8 mouse cellular contexts compared by ENCODE assay signal in genomic region chr12:103348506-103348905, GRCm38 (mm10). TPM values are rescaled to one million over a fixed set of nuclear protein-coding genes. Genes with fewer than 3 reads are reported as not detected.
DNase-seq lines count a peak whose midpoint lies in the region; ATAC-seq and TF ChIP-seq lines count a peak whose summit lies in the region.

No protein-coding gene starts in this region.

- peaks cover 38% of the 10 kb centered on the region for H3K36me3 ChIP-seq in heart, postnatal 0 days (replicated peaks; ENCODE audit: control insufficient read depth, insufficient read depth, low read length)
- no peaks in the 10 kb centered on the region for H3K36me3 ChIP-seq in liver, embryonic 16.5 days (ENCODE audit: control insufficient read depth, insufficient read depth)
- no peaks in the 10 kb centered on the region for H3K36me3 ChIP-seq in neural tube, embryonic 14.5 days (ENCODE audit: control insufficient read depth, insufficient read depth, low read length)

- H3K9ac ChIP-seq in heart, postnatal 0 days (replicated peaks; ENCODE audit: low read depth, low read length) = no peak overlapping the region
- no peak overlapping the region for H3K9ac ChIP-seq in liver, embryonic 16.5 days (ENCODE audit: low read depth, low read length)
- H3K9ac ChIP-seq in neural tube, embryonic 14.5 days (replicated peaks; ENCODE audit: low read depth, low read length) = no peak overlapping the region

- ATAC-seq in CD4-positive, CD25-positive, alpha-beta regulatory T cell, adult 4 months = peak; percentile 70
- peak; percentile 27 for ATAC-seq in heart, postnatal 0 days (ENCODE audit: insufficient read depth, low read depth)
- peak; percentile 39 for ATAC-seq in liver, embryonic 16.5 days (ENCODE audit: low read depth)
- peak; percentile 63; the same call in 1 of the 2 replicates for ATAC-seq in neural tube, embryonic 14.5 days (ENCODE audit: low read depth)

- H3K27me3 ChIP-seq in heart, postnatal 0 days (ENCODE audit: control insufficient read depth, insufficient read depth, low read length) = no peaks in the 10 kb centered on the region
- no peaks in the 10 kb centered on the region for H3K27me3 ChIP-seq in liver, embryonic 16.5 days (ENCODE audit: control insufficient read depth, insufficient read depth, low read depth, low read length)
- H3K27me3 ChIP-seq in neural tube, embryonic 14.5 days (ENCODE audit: control insufficient read depth, insufficient read depth, low read length) = no peaks in the 10 kb centered on the region

- peak; percentile 94 for TF ChIP-seq CTCF in heart, postnatal 0 days (IDR thresholded peaks at IDR 0.05; ENCODE audit: low read depth)

- H3K27ac ChIP-seq in heart, postnatal 0 days (ENCODE audit: low read depth) = 0 out of 2 replicates have a peak overlapping the region, but pooled peaks have one; percentile 8
- no peak overlapping the region for H3K27ac ChIP-seq in liver, embryonic 16.5 days (ENCODE audit: low read length)
- H3K27ac ChIP-seq in neural tube, embryonic 14.5 days (ENCODE audit: low read depth, low read length) = no peak overlapping the region

- H3K4me2 ChIP-seq in heart, postnatal 0 days (ENCODE audit: low read depth, low read length) = no peak overlapping the region
- no peak overlapping the region for H3K4me2 ChIP-seq in liver, embryonic 16.5 days (ENCODE audit: low read depth, low read length)
- no peak overlapping the region for H3K4me2 ChIP-seq in neural tube, embryonic 14.5 days (ENCODE audit: low read depth, low read length)

- no peak for TF ChIP-seq EP300 in heart, postnatal 0 days (IDR thresholded peaks at IDR 0.05; ENCODE audit: low read depth)

- peaks cover 24% of the 10 kb centered on the region; the same call in 1 of the 2 replicates for H3K4me1 ChIP-seq in heart, postnatal 0 days (ENCODE audit: control insufficient read depth, insufficient read depth)
- no peaks in the 10 kb centered on the region; the same call in 1 of the 2 replicates for H3K4me1 ChIP-seq in liver, embryonic 16.5 days (ENCODE audit: control insufficient read depth, low read depth, low read length)
- H3K4me1 ChIP-seq in neural tube, embryonic 14.5 days (ENCODE audit: control insufficient read depth, insufficient read depth, low read length) = no peaks in the 10 kb centered on the region

- WGBS in heart, postnatal 0 days = 1% methylated on average over 3 of the region's 3 CpGs
- 2% methylated on average over 3 of the region's 3 CpGs for WGBS in liver, embryonic 16.5 days (ENCODE audit: insufficient replicate concordance)
- 2% methylated on average over 3 of the region's 3 CpGs for WGBS in neural tube, embryonic 14.5 days

- peak; percentile 84 for DNase-seq in adrenal gland, postnatal 14 days
- peak; percentile 78 for DNase-seq in embryo, embryonic 9.5 days (ENCODE audit: extremely low spot score)
- DNase-seq in heart, postnatal 0 days (ENCODE audit: low spot score) = peak; percentile 85
- peak; percentile 86 for DNase-seq in kidney, postnatal 14 days
- peak; percentile 91 for DNase-seq in testis, postnatal 10 days (ENCODE audit: low spot score)

- H3K9me3 ChIP-seq in heart, postnatal 0 days (replicated peaks; ENCODE audit: control insufficient read depth, low read length) = no peaks in the 10 kb centered on the region
- no peaks in the 10 kb centered on the region for H3K9me3 ChIP-seq in liver, embryonic 16.5 days (replicated peaks; ENCODE audit: control insufficient read depth, low read length)
- no peaks in the 10 kb centered on the region for H3K9me3 ChIP-seq in neural tube, embryonic 14.5 days (ENCODE audit: control insufficient read depth, low read length)

- no peak overlapping the region for H3K4me3 ChIP-seq in heart, postnatal 0 days (ENCODE audit: low read depth, low read length)
- H3K4me3 ChIP-seq in liver, embryonic 16.5 days (ENCODE audit: low read depth, low read length) = no peak overlapping the region
- H3K4me3 ChIP-seq in neural tube, embryonic 14.5 days (ENCODE audit: low read depth, low read length) = no peak overlapping the region

RNA-seq across cellular contexts. Expression of gene Asb2, which starts 7.3 kb away (rescaled TPM):
- 10 to 100 TPM; 25.2 to 31.4 TPM for polyA plus RNA-seq in CD4-positive, CD25-positive, alpha-beta regulatory T cell, adult 4 months (2017; shearing (Covaris generic))
- 1.1 and 2.2 TPM in 2 replicates for total RNA-seq in adrenal gland, postnatal 14 days (2021)
- 572 and 632 TPM in 2 replicates for total RNA-seq in heart, postnatal 0 days (2014; rRNA removed; ENCODE audit: low replicate concordance)
- 289 and 380 TPM in 2 replicates for polyA plus RNA-seq in heart, postnatal 0 days (2015; fragmentation: Nextera tagmentation; extraction: Ambion mirVana)
- polyA plus RNA-seq in liver, embryonic 16.5 days (2015; fragmentation: Nextera tagmentation; extraction: Ambion mirVana) = 3.8 and 4.5 TPM in 2 replicates
- polyA plus RNA-seq in neural tube, embryonic 14.5 days (2014; fragmentation: Nextera tagmentation; extraction: Ambion mirVana) = 0.90 and 2.3 TPM in 2 replicates

RNA-seq across cellular contexts. Expression of gene Fam181a, which starts 37.7 kb away (rescaled TPM):
- not detected for polyA plus RNA-seq in CD4-positive, CD25-positive, alpha-beta regulatory T cell, adult 4 months (2017; shearing (Covaris generic))
- total RNA-seq in adrenal gland, postnatal 14 days (2021) = not detected in 2 replicates
- total RNA-seq in heart, postnatal 0 days (2014; rRNA removed; ENCODE audit: low replicate concordance) = not detected in 2 replicates
- polyA plus RNA-seq in heart, postnatal 0 days (2015; fragmentation: Nextera tagmentation; extraction: Ambion mirVana) = not detected in 2 replicates
- polyA plus RNA-seq in liver, embryonic 16.5 days (2015; fragmentation: Nextera tagmentation; extraction: Ambion mirVana) = not detected in 2 replicates
- polyA plus RNA-seq in neural tube, embryonic 14.5 days (2014; fragmentation: Nextera tagmentation; extraction: Ambion mirVana) = 6.8 and 10.6 TPM in 2 replicates

RNA-seq across cellular contexts. Expression of gene Otub2, which starts 40.0 kb away (rescaled TPM):
- 1 to 10 TPM; 1.4 to 1.5 TPM for polyA plus RNA-seq in CD4-positive, CD25-positive, alpha-beta regulatory T cell, adult 4 months (2017; shearing (Covaris generic))
- 3.1 and 3.7 TPM in 2 replicates for total RNA-seq in adrenal gland, postnatal 14 days (2021)
- 8.6 and 12.2 TPM in 2 replicates for total RNA-seq in heart, postnatal 0 days (2014; rRNA removed; ENCODE audit: low replicate concordance)
- 5.0 and 5.7 TPM in 2 replicates for polyA plus RNA-seq in heart, postnatal 0 days (2015; fragmentation: Nextera tagmentation; extraction: Ambion mirVana)
- polyA plus RNA-seq in liver, embryonic 16.5 days (2015; fragmentation: Nextera tagmentation; extraction: Ambion mirVana) = 29.4 and 31.4 TPM in 2 replicates
- polyA plus RNA-seq in neural tube, embryonic 14.5 days (2014; fragmentation: Nextera tagmentation; extraction: Ambion mirVana) = 27.1 and 27.6 TPM in 2 replicates

RNA-seq across cellular contexts. Expression of gene 9330161L09Rik, which starts 59.1 kb away (rescaled TPM):
- under 1 TPM in 1 of 2 experiments, not detected in 1; 0.90 TPM for polyA plus RNA-seq in CD4-positive, CD25-positive, alpha-beta regulatory T cell, adult 4 months (2017; shearing (Covaris generic))
- total RNA-seq in adrenal gland, postnatal 14 days (2021) = 0.90 and 0.93 TPM in 2 replicates
- 2.5 and 2.8 TPM in 2 replicates for total RNA-seq in heart, postnatal 0 days (2014; rRNA removed; ENCODE audit: low replicate concordance)
- 0.27 and 0.34 TPM in 2 replicates for polyA plus RNA-seq in heart, postnatal 0 days (2015; fragmentation: Nextera tagmentation; extraction: Ambion mirVana)
- polyA plus RNA-seq in liver, embryonic 16.5 days (2015; fragmentation: Nextera tagmentation; extraction: Ambion mirVana) = 0.11 TPM in 1 of 2 replicates, not detected in the other
- 1.7 and 1.8 TPM in 2 replicates for polyA plus RNA-seq in neural tube, embryonic 14.5 days (2014; fragmentation: Nextera tagmentation; extraction: Ambion mirVana)
